Mouse (Mus musculus) neutrophil, adult 83 days (primary cell): ENCODE results near the gene Gm3264. TPM values are rescaled to one million over a fixed set of nuclear protein-coding genes. Genes with fewer than 3 reads are reported as not detected.

Experiments
- total RNA-seq, 2 experiments: library from RNA; stranded (reverse); gene quantifications; one replicate each; pipeline ENCODE4 v1.2.4; 2023

Gm3264 gene
- not detected for total RNA-seq

GRCm38 (mm10) chr14:4855299-4855980 lies at the start of gene Gm3264:
Gm3264 (plus strand) TSS chr14:4855576.

GRCm38 (mm10) chr14:4837806-4838205 lies 17.6 kb upstream of the Gm3264 start, which contains the start of gene Gm3269:
Gm3269 (plus strand) TSS chr14:4838106.

GRCm38 (mm10) chr14:4892116-4892515 lies 36.7 kb downstream of the Gm3264 start, which contains the start of gene Gm3278:
Gm3278 (plus strand) TSS chr14:4892416.

Other genes starting within 250 kb of the Gm3264 start
- gene Gm8159, start 223.2 kb upstream of the Gm3264 start, total RNA-seq = not detected
- gene Gm3239, start 191.4 kb upstream of the Gm3264 start, total RNA-seq = not detected
- not detected for gene Gm7876, start 146.3 kb upstream of the Gm3264 start, total RNA-seq
- not detected for gene Gm3252, start 128.8 kb upstream of the Gm3264 start, total RNA-seq
- not detected for gene Gm9602, start 79.2 kb upstream of the Gm3264 start, total RNA-seq
- not detected for gene Gm3269, start 17.5 kb upstream of the Gm3264 start, total RNA-seq
- gene Gm3278, start 36.8 kb downstream of the Gm3264 start, total RNA-seq = not detected
- not detected for gene Gm8297, start 128.4 kb downstream of the Gm3264 start, total RNA-seq
- gene Gm3298, start 160.3 kb downstream of the Gm3264 start, total RNA-seq = not detected
- not detected for gene 4930555G01Rik, start 195.1 kb downstream of the Gm3264 start, total RNA-seq
- gene Gm8281, start 215.5 kb downstream of the Gm3264 start, total RNA-seq = not detected